In genomic region chr9:35424671-35425070, GRCm38 (mm10) we compare ENCODE assay signal across 8 mouse cellular contexts. TPM values are rescaled to one million over a fixed set of nuclear protein-coding genes. Genes with fewer than 3 reads are reported as not detected.
DNase-seq lines count a peak whose midpoint lies in the region; ATAC-seq and TF ChIP-seq lines count a peak whose summit lies in the region.

No protein-coding gene starts in this region.

- H3K27ac ChIP-seq in forebrain, embryonic 13.5 days, result peak overlapping the region; percentile 82
- peak overlapping the region; percentile 5; the same call in 1 of the 2 replicates for H3K27ac ChIP-seq in intestine, postnatal 0 days (ENCODE audit: low read depth, low read length)
- H3K27ac ChIP-seq in neural tube, embryonic 11.5 days (ENCODE audit: low read depth, low read length), result peak overlapping the region; percentile 60; the same call in 1 of the 2 replicates

- ATAC-seq in forebrain, embryonic 13.5 days, result peak; percentile 75
- ATAC-seq in intestine, postnatal 0 days, result no peak
- ATAC-seq in neural tube, embryonic 11.5 days (ENCODE audit: insufficient read depth, low FRiP score, low TSS enrichment), result no peak
- no peak for ATAC-seq in CD4-positive, CD25-positive, alpha-beta regulatory T cell, adult 4 months

- H3K27me3 ChIP-seq in forebrain, embryonic 13.5 days, result 0 out of 2 replicates have a peak, but pooled peaks cover 3% of the 10 kb centered on the region
- H3K27me3 ChIP-seq in intestine, postnatal 0 days (replicated peaks; ENCODE audit: control insufficient read depth, insufficient read depth, low read length), result no peaks in the 10 kb centered on the region
- H3K27me3 ChIP-seq in neural tube, embryonic 11.5 days (ENCODE audit: control insufficient read depth, insufficient read depth, low read length), result no peaks in the 10 kb centered on the region

- DNase-seq in cerebellum, postnatal 25 days, result peak; percentile 41 to 46
- DNase-seq in cerebellum, adult 9-11 months, result no peak
- DNase-seq in MN1 (ENCODE audit: low spot score), result peak; percentile 28
- DNase-seq in neural tube, embryonic 11.5 days (ENCODE audit: low spot score), result peak; percentile 65
- no peak for DNase-seq in lung, postnatal 14 days

- H3K4me2 ChIP-seq in forebrain, embryonic 13.5 days, result peak overlapping the region; percentile 59
- H3K4me2 ChIP-seq in intestine, postnatal 0 days (replicated peaks; ENCODE audit: low read depth), result peak overlapping the region; percentile 60
- H3K4me2 ChIP-seq in neural tube, embryonic 11.5 days (ENCODE audit: low read depth), result peak overlapping the region; percentile 42

- peaks cover 62% of the 10 kb centered on the region for H3K4me1 ChIP-seq in forebrain, embryonic 13.5 days
- peaks cover 3% of the 10 kb centered on the region; the same call in 1 of the 2 replicates for H3K4me1 ChIP-seq in intestine, postnatal 0 days (replicated peaks; ENCODE audit: control insufficient read depth, insufficient read depth, low read length)
- H3K4me1 ChIP-seq in neural tube, embryonic 11.5 days (ENCODE audit: control insufficient read depth, insufficient read depth, low read length), result peaks cover 15% of the 10 kb centered on the region

- peak overlapping the region; percentile 40 for H3K4me3 ChIP-seq in forebrain, embryonic 13.5 days
- 0 out of 2 replicates have a peak overlapping the region, but pooled peaks have one; percentile 9 for H3K4me3 ChIP-seq in intestine, postnatal 0 days (ENCODE audit: low read depth, low read length)
- peak overlapping the region; percentile 25 for H3K4me3 ChIP-seq in neural tube, embryonic 11.5 days (ENCODE audit: low read depth, low read length)

- H3K9me3 ChIP-seq in forebrain, embryonic 13.5 days (replicated peaks), result no peaks in the 10 kb centered on the region
- no peaks in the 10 kb centered on the region for H3K9me3 ChIP-seq in intestine, postnatal 0 days (ENCODE audit: control insufficient read depth)
- H3K9me3 ChIP-seq in neural tube, embryonic 11.5 days (ENCODE audit: control insufficient read depth, low read length), result no peaks in the 10 kb centered on the region

- TF ChIP-seq CTCF in intestine, postnatal 0 days (IDR thresholded peaks at IDR 0.05; ENCODE audit: low read depth), result peak; percentile 63

- 4% methylated on average over 8 of the region's 8 CpGs for WGBS in forebrain, embryonic 13.5 days
- WGBS in intestine, postnatal 0 days, result 15% methylated on average over 8 of the region's 8 CpGs
- WGBS in neural tube, embryonic 11.5 days, result 10% methylated on average over 8 of the region's 8 CpGs

- H3K9ac ChIP-seq in forebrain, embryonic 13.5 days, result peak overlapping the region; percentile 70
- H3K9ac ChIP-seq in intestine, postnatal 0 days (ENCODE audit: low read depth, low read length), result no peak overlapping the region
- H3K9ac ChIP-seq in neural tube, embryonic 11.5 days (ENCODE audit: low read length), result peak overlapping the region; percentile 28

- no peaks in the 10 kb centered on the region for H3K36me3 ChIP-seq in forebrain, embryonic 13.5 days (ENCODE audit: poor library complexity, severe bottlenecking)
- no peaks in the 10 kb centered on the region for H3K36me3 ChIP-seq in intestine, postnatal 0 days (ENCODE audit: control insufficient read depth, insufficient read depth)
- no peaks in the 10 kb centered on the region for H3K36me3 ChIP-seq in neural tube, embryonic 11.5 days (ENCODE audit: control insufficient read depth, insufficient read depth, low read length)

RNA-seq across cellular contexts. Expression of gene Cdon, which starts 3.7 kb away (rescaled TPM):
- 20.7 and 22.1 TPM in 2 replicates for polyA plus RNA-seq in forebrain, embryonic 13.5 days (2015; fragmentation: Nextera tagmentation; extraction: Ambion mirVana)
- 1.9 and 2.4 TPM in 2 replicates for polyA plus RNA-seq in intestine, postnatal 0 days (2015; fragmentation: Nextera tagmentation; extraction: Ambion mirVana)
- 8.5 and 11.5 TPM in 2 replicates for polyA plus RNA-seq in neural tube, embryonic 11.5 days (2014; fragmentation: Nextera tagmentation; extraction: Ambion mirVana)
- polyA plus RNA-seq in CD4-positive, CD25-positive, alpha-beta regulatory T cell, adult 4 months (2017; shearing (Covaris generic)), result 1 to 10 TPM; 2.7 to 4.1 TPM

Comparison
In these comparisons a context has a peak if more than half of its experiments do, and no peak if none do; other contexts are left out.
1. DNase-seq: peak in cerebellum, postnatal 25 days (2 of 2), MN1 (single experiment) and neural tube, embryonic 11.5 days (single experiment); none in cerebellum, adult 9-11 months (single experiment) and lung, postnatal 14 days (single experiment).
2. H3K27ac ChIP-seq: peak in every context shown above with its lines; median percentile 82 in forebrain, embryonic 13.5 days; 60 in neural tube, embryonic 11.5 days; 5 in intestine, postnatal 0 days.
3. Peak in every context shown above with its lines, with median percentiles within 50 percentile points of each other: H3K4me2 ChIP-seq and H3K4me3 ChIP-seq.